Mouse (Mus musculus) ovary, postnatal 36 days (tissue): ENCODE results near the gene Gngt2.
A peak's percentile ranks its signal among the peaks of the same experiment; 100 is the strongest.
"Not testable (repeated sequence)": the region's sequence is repeated elsewhere in the genome, so short reads cannot be mapped to it uniquely, and the experiment has no call there.

Source experiments
- DNase-seq: peaks from one replicate; pipeline ENCODE4 v3.0.0; 2022; ENCODE audit warnings: low spot score, mixed read lengths

Gngt2 gene

GRCm38 (mm10) chr11:95840694-95841497 lies 3.9 kb downstream of the Gngt2 start:
- no peak for DNase-seq

GRCm38 (mm10) chr11:95841498-95841830 lies 4.4 kb downstream of the Gngt2 start:
- no peak for DNase-seq

- no peak for DNase-seq
Measured at GRCm38 (mm10) chr11:95842074-95842681, 5.2 kb downstream of the Gngt2 start, which contains the start of gene Abi3. TSS of gene Abi3 (minus strand) at chr11:95842476.

DNA sequence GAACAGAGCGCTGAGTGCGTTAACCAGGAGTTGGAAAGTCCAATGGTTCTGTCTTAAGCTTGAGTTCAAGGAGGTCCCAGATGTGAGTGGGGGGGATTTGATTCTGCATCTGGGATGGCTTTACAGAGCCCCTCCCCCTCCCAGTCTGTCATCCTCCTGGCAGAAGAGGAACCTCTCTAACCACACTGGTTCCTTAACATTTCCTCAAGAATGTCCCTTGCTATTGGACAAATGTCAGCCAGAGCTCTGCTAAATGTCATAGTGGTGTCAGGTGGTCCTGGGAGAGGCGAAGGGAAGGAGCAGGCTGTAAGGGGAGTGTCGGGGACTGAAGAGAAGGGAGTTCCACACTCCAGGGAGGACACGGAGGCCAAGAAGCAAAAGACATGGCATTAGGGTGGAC lies 5.9 kb downstream of the Gngt2 start:
- no peak for DNase-seq

GRCm38 (mm10) chr11:95843421-95843950 lies 6.5 kb downstream of the Gngt2 start:
- DNase-seq = no peak

DNA sequence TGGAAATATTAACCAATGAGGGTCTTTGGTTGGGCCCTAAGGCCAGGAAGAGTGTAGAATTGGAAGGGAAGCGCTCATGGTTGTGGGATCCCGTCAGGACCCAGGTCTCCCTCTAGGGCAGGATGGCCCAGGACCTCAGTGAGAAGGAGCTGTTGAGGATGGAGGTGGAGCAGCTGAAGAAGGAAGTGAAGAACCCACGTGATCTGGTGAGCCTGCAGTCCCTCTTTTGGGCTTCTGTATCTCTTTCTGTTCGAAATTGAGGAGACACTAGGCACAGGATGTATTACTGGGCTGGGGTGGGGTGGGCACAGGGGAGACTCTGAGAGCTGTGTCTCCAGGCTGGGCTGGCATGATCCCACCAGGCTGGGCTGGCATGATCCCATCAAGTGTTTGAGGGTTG lies 7.9 kb downstream of the Gngt2 start:
- no peak for DNase-seq

GRCm38 (mm10) chr11:95850898-95851297 lies 13.9 kb downstream of the Gngt2 start:
- no peak for DNase-seq

- DNase-seq = peak; percentile 57
Measured at GRCm38 (mm10) chr11:95853684-95854083, 16.7 kb downstream of the Gngt2 start.

GRCm38 (mm10) chr11:95857306-95857705 lies 20.3 kb downstream of the Gngt2 start:
- no peak for DNase-seq

DNA sequence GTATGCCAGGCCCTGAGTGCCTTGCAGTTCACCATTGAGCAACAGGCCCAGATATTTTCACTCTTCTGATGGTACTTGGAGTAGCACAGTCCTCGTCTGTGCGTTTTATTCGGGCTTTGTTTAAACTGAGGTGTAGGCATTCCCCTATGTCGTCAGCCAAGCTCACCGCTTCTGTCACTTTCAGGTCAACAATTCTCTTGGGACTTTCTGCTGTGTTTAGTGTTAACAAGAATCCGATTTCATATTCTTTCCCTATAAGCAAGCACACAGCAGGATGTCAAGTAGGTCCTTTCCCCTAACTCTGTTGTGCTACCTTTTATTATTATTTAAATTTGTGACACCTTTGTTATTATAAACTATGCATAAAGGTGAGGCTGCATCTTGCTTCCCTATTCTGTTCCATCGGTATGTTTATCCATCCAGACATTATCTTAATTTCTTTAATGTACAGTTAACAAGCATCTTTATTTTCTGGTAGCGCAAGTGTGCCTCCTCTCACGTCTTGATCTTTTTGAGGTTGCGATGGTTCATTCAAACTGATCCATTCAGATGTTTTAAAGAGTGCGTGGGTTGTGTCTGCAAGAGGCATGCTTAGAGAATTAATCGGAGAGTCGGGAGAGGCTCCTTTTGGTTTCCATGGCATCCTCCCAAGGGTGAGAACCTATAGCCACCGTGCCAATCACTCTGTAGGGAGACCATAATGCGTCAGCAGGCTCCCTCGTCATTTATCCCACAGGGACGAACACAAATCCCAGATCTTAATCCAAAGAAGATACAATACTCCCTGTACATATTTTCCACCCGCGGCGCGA lies 20.9 kb downstream of the Gngt2 start:
- DNase-seq = no peak

GRCm38 (mm10) chr11:95858528-95859467 lies 21.8 kb downstream of the Gngt2 start:
- peak; percentile 93 for DNase-seq

GRCm38 (mm10) chr11:95859468-95859855 lies 22.4 kb downstream of the Gngt2 start:
- peak; percentile 74 for DNase-seq

DNA sequence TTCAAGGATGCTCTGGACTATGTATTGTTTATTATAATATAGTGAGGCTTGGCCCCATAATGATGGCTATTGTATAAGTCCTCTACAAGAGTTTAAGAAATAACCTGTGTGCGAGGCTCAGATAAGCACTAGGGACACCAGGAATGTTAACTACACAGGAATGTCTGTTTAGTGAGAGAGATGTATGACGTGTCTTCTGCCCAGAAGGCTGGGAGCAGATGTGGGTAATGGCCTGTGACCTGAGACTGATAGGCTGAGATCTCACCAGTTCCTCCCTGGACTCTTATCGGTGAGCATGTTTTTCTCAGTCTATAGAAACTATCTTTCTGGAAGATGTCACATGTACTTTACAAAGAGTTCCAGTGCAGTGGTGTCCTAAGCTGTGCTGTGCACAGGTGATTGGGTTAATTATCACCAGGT lies 23.1 kb downstream of the Gngt2 start:
- DNase-seq = no peak

GRCm38 (mm10) chr11:95861397-95861796 lies 24.4 kb downstream of the Gngt2 start:
- DNase-seq = no peak

GRCm38 (mm10) chr11:95869442-95869841 lies 32.4 kb downstream of the Gngt2 start:
- DNase-seq = no peak

- DNase-seq = no peak
Measured at GRCm38 (mm10) chr11:95869918-95870470, 33.0 kb downstream of the Gngt2 start.

- DNase-seq = no peak
Measured at GRCm38 (mm10) chr11:95875804-95876203, 38.8 kb downstream of the Gngt2 start.

DNA sequence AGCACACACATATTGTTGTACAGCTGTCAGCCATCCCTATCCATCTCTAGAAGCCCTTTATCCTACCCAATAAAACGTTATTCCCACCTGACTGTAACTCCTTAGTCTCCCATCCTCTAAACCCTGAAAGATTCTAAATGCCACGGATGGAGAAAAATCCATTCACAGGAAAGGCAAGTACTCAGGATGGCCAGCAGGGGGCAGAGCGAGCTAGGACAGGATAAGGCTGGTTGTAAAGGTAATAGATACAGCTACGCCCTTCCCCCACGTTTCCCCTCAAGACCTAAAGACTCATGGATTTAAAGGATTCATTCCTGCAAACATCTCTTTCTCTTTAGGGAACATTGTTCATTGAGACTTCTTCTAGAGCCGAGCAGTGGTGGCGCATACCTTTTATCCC lies 39.3 kb downstream of the Gngt2 start:
- peak; percentile 52 for DNase-seq

DNA sequence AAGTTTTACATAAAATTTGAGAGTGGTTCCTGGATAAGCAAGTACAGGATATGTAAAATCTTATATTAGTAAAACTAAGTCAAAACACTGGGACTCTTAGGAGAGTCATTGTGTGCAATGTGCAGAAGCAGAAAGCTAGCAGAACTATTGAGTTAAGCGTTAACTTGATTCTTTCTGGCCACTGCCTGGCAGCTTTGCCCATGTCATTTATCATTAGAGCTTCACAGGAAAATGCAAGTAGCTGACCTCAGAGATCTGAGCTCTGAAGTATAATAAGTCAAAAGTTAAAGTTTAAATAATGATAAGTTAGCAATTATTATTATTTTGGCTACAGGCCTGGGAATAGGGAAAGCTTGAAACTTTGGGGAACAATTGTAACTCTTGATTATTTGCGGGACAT lies 42.8 kb downstream of the Gngt2 start:
- not testable (repeated sequence) for DNase-seq

GRCm38 (mm10) chr11:95890462-95891051 lies 53.5 kb downstream of the Gngt2 start:
- DNase-seq = no peak
